Mouse (Mus musculus) cerebellum, adult 2 months (tissue): ENCODE results near the gene Asprv1.

Experiments
- CTCF ChIP-seq: fragments of 200-500 bp; IDR thresholded peaks from 2 replicates; pipeline ENCODE4 v1.5.1; 2011; ENCODE audit warnings: low read depth, mild to moderate bottlenecking, control low read depth, low read length, moderate library complexity, borderline replicate concordance; ENCODE audit not compliant: insufficient read depth
- POLR2A ChIP-seq: fragments of 200-500 bp; IDR thresholded peaks from 2 replicates; pipeline ENCODE4 v1.6.1; 2011; ENCODE audit warnings: low read length, control low read depth, borderline replicate concordance; ENCODE audit not compliant: insufficient read depth

DNA sequence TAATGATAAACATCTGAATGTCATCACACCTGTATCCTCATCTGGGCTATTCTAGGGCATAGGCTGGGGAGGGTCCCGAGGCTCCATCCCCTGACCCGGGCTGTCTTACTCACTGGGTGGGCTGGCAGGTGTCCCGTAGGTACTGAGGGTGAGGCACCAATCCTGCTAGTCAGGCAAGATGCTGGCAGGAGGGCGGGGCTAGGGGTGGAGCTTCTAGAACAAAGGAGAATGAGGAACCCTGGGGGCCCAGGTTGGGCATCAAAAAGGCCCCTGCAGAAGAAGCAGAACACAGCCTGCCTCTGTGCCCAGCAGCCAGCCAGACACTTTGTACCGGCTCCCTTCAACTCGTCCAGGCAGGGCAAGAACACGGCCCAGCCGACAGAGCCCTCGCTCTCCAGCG, at the start of gene Asprv1:
- TF ChIP-seq POLR2A, result no peak
- no peak for TF ChIP-seq CTCF
